Mouse (Mus musculus) neural tube, embryonic 15.5 days (tissue): Measurements from ENCODE around the gene Crip2. TPM values are rescaled to one million over a fixed set of nuclear protein-coding genes. Genes with fewer than 3 reads are reported as not detected.
A peak's percentile ranks its signal among the peaks of the same experiment; 100 is the strongest.

Experiments
- ATAC-seq: fragments of 200-750 bp; cut with Nextera tagmentation; 2 replicates; pipeline ENCODE4 v1.8.0; 2017; ENCODE audit warnings: mild to moderate bottlenecking, moderate TSS enrichment, moderate library complexity; ENCODE audit not compliant: low FRiP score
- H3K27ac ChIP-seq: fragments of 300-500 bp; sonication (generic); replicated peaks from 2 replicates; pipeline ENCODE4 v1.5.1; 2015; ENCODE audit warnings: mild to moderate bottlenecking, inconsistent platforms
- H3K27me3 ChIP-seq: fragments of 300-500 bp; sonication (generic); replicated peaks from 2 replicates; pipeline ENCODE4 v1.6.1; 2015; ENCODE audit warnings: inconsistent platforms
- H3K36me3 ChIP-seq: fragments of 300-500 bp; sonication (generic); 2 replicates; pipeline ENCODE4 v1.6.1; 2015; ENCODE audit warnings: inconsistent platforms
- H3K4me1 ChIP-seq: fragments of 300-500 bp; sonication (generic); 2 replicates; pipeline ENCODE4 v1.6.1; 2015; ENCODE audit warnings: inconsistent platforms
- H3K4me2 ChIP-seq: fragments of 300-500 bp; sonication (generic); 2 replicates; pipeline ENCODE4 v1.6.1; 2015; ENCODE audit warnings: inconsistent platforms, mild to moderate bottlenecking, moderate library complexity
- H3K4me3 ChIP-seq: fragments of 300-500 bp; sonication (generic); replicated peaks from 2 replicates; pipeline ENCODE4 v1.5.1; 2015; ENCODE audit warnings: mild to moderate bottlenecking, inconsistent platforms
- H3K9ac ChIP-seq: fragments of 300-500 bp; sonication (generic); replicated peaks from 2 replicates; pipeline ENCODE4 v1.6.1; 2015; ENCODE audit warnings: mild to moderate bottlenecking, inconsistent platforms
- H3K9me3 ChIP-seq: fragments of 300-500 bp; sonication (generic); replicated peaks from 2 replicates; pipeline ENCODE4 v1.6.1; 2016; ENCODE audit warnings: inconsistent platforms
- whole genome bisulfite sequencing: fragments of 180-500 bp; shearing (Covaris S2); methylation state at CpG from one replicate; pipeline ENCODE4 v1.1.7; 2015; ENCODE audit warnings: mixed read lengths; 5-methylcytosine and 5-hydroxymethylcytosine counted together
- polyA plus RNA-seq: library from polyadenylated mRNA; unstranded; fragments of >200 nt; fragmentation: Nextera tagmentation; extraction: Ambion mirVana; gene quantifications from 2 replicates; pipeline ENCODE4 v1.2.1, GENCODE M21; 2015

Gene Crip2
- polyA plus RNA-seq, 1 experiment from 2014 or later: 289 TPM

- no peak overlapping the region for H3K9ac ChIP-seq
- H3K4me3 ChIP-seq: no peak overlapping the region
- peaks cover 46% of the 10 kb centered on the region for H3K4me1 ChIP-seq
- H3K27me3 ChIP-seq: peaks cover 28% of the 10 kb centered on the region
- 0 out of 2 replicates have a peak, but pooled peaks cover 2% of the 10 kb centered on the region for H3K36me3 ChIP-seq
- H3K27ac ChIP-seq: no peak overlapping the region
- H3K9me3 ChIP-seq: no peaks in the 10 kb centered on the region
- H3K4me2 ChIP-seq: no peak overlapping the region
- 80% methylated on average over 4 of the region's 4 CpGs for whole genome bisulfite sequencing
- ATAC-seq: no peak
These were observed 10.6 kb downstream of the Crip2 start for GRCm38 (mm10) chr12:113150591-113150990.

DNA sequence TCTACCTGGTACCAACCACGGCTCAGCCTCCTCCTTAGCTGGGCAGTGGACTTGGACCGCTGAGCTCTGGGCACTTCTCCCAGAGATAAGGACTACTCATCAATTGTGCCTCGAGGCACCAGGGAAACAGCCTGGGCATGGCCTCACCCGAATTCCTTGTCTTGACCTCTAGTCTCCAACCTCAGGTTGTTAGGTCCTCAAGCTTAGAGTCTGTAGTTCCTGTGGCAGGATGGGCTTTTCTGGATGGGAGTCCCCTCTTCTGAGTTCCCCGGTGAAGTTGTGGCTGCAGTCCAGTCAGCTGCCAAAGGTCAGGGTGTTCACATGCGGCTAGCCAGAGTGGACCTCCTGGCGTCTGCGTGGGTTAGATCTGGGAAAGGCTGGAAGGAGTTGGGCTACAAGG is 11.0 kb downstream of the Crip2 start:
- no peaks in the 10 kb centered on the region for H3K9me3 ChIP-seq
- no peak overlapping the region for H3K4me3 ChIP-seq
- no peaks in the 10 kb centered on the region for H3K36me3 ChIP-seq
- H3K9ac ChIP-seq: no peak overlapping the region
- H3K27ac ChIP-seq: no peak overlapping the region
- 79% methylated on average over 8 of the region's 8 CpGs for WGBS
- ATAC-seq: no peak
- H3K4me1 ChIP-seq: peaks cover 48% of the 10 kb centered on the region
- peaks cover 28% of the 10 kb centered on the region for H3K27me3 ChIP-seq
- H3K4me2 ChIP-seq: no peak overlapping the region; the same call in 1 of the 2 replicates

DNA sequence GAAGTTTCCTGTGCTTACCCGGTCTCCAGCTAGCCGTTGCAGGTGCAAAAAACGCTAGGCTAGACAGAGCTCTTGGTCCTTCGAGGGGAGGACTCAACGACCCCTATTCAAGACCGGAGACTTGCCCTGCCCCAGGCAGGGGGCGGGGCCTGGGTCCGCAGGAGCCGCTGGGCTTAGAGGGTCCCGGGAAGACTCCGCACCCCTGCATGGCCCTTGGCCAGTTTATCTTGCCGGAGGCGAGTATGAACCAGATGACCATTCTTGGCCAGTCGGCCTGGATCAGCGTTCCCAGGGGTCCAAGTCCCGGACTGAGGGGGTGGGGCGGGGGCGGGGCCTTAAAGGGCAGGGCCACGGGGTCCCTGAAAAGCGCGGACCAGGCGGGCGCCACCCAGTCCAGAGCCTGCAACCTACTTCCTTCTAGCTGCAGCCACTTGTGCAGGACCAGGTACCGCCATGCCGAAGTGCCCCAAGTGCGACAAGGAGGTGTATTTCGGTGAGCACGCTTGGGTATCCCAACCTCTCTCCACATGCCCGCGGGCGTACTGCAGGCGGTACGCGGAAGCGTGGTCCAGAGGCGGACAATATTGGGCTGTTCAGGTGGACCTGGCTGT is 11.7 kb downstream of the Crip2 start:
- H3K4me2 ChIP-seq: peak overlapping the region; percentile 67
- peak overlapping the region; percentile 37 for H3K4me3 ChIP-seq
- under 1% methylated on average over 36 of the region's 36 CpGs for WGBS
- ATAC-seq: no peak
- 0 out of 2 replicates have a peak overlapping the region, but pooled peaks have one; percentile 31 for H3K9ac ChIP-seq
- H3K27ac ChIP-seq: no peak overlapping the region
- peaks cover 25% of the 10 kb centered on the region for H3K27me3 ChIP-seq
- peaks cover 44% of the 10 kb centered on the region for H3K4me1 ChIP-seq
- no peaks in the 10 kb centered on the region for H3K36me3 ChIP-seq
- H3K9me3 ChIP-seq: no peaks in the 10 kb centered on the region

GRCm38 (mm10) chr12:113152272-113152661 is 12.2 kb downstream of the Crip2 start:
- H3K9me3 ChIP-seq: no peaks in the 10 kb centered on the region
- ATAC-seq: no peak
- H3K4me1 ChIP-seq: peaks cover 47% of the 10 kb centered on the region
- H3K27ac ChIP-seq: no peak overlapping the region
- 29% methylated on average over 19 of the region's 19 CpGs for WGBS
- H3K4me3 ChIP-seq: peak overlapping the region; percentile 37
- 0 out of 2 replicates have a peak overlapping the region, but pooled peaks have one; percentile 31 for H3K9ac ChIP-seq
- H3K27me3 ChIP-seq: peaks cover 25% of the 10 kb centered on the region
- no peaks in the 10 kb centered on the region for H3K36me3 ChIP-seq
- H3K4me2 ChIP-seq: peak overlapping the region; percentile 67

GRCm38 (mm10) chr12:113152991-113153525 is 13.0 kb downstream of the Crip2 start:
- H3K4me2 ChIP-seq: no peak overlapping the region
- no peak overlapping the region for H3K4me3 ChIP-seq
- no peak for ATAC-seq
- WGBS: 76% methylated on average over 6 of the region's 6 CpGs
- no peaks in the 10 kb centered on the region for H3K9me3 ChIP-seq
- no peak overlapping the region for H3K9ac ChIP-seq
- H3K27me3 ChIP-seq: peaks cover 25% of the 10 kb centered on the region
- H3K27ac ChIP-seq: no peak overlapping the region
- H3K4me1 ChIP-seq: peaks cover 43% of the 10 kb centered on the region
- no peaks in the 10 kb centered on the region for H3K36me3 ChIP-seq

DNA sequence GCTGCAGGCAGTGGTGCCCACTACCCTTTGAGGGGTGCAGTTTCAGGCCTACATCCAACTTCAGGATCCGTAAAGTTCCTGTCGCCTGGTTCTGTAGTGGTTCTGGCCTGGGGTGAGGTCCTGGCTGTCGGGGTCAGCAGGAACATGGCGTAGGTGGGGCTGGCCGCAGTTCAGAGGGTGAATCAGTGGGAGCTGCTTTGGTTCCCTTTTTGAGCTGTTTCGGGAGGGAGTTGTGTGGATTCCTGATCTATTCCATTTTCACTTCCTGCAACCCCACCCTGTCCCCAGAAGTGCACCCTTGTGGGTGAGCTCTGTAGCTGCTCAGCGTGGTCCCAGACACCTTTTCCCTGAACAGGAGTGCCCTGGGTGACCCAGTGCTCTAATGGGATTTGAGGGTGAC is 13.9 kb downstream of the Crip2 start:
- H3K9me3 ChIP-seq: no peaks in the 10 kb centered on the region
- no peaks in the 10 kb centered on the region for H3K36me3 ChIP-seq
- H3K9ac ChIP-seq: no peak overlapping the region
- WGBS: 96% methylated on average over 7 of the region's 7 CpGs
- peaks cover 25% of the 10 kb centered on the region for H3K27me3 ChIP-seq
- H3K4me3 ChIP-seq: no peak overlapping the region
- no peak overlapping the region for H3K4me2 ChIP-seq
- H3K27ac ChIP-seq: no peak overlapping the region
- ATAC-seq: no peak
- H3K4me1 ChIP-seq: peaks cover 38% of the 10 kb centered on the region

DNA sequence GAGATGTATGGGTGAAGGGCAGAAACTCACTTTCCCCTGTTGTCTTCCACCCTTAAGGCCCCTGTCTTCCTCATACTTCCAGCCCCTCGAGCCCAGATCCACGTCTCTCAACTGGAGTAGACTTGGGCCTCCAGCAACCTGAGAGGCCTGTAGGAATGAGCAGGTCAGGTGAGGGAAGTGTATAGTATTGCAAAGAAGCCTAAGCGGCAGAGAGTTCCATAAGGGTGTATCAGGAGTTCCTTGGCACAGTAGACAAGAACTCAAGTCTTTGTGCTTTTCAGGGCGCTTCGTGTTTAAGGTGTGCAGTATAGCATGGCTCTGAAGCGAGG is 14.7 kb downstream of the Crip2 start:
- ATAC-seq: no peak
- Histone ChIP-seq H3K9ac (no peak overlapping the region; the same call in 1 of the 2 replicates), H3K4me3 (peak overlapping the region; percentile 63; the same call in 1 of the 2 replicates), H3K27ac (no peak overlapping the region), H3K9me3 (no peaks in the 10 kb centered on the region), H3K27me3 (peaks cover 25% of the 10 kb centered on the region), H3K36me3 (no peaks in the 10 kb centered on the region), H3K4me1 (peaks cover 38% of the 10 kb centered on the region), H3K4me2 (peak overlapping the region; percentile 97)
- 81% methylated on average over 6 of the region's 6 CpGs for WGBS

DNA sequence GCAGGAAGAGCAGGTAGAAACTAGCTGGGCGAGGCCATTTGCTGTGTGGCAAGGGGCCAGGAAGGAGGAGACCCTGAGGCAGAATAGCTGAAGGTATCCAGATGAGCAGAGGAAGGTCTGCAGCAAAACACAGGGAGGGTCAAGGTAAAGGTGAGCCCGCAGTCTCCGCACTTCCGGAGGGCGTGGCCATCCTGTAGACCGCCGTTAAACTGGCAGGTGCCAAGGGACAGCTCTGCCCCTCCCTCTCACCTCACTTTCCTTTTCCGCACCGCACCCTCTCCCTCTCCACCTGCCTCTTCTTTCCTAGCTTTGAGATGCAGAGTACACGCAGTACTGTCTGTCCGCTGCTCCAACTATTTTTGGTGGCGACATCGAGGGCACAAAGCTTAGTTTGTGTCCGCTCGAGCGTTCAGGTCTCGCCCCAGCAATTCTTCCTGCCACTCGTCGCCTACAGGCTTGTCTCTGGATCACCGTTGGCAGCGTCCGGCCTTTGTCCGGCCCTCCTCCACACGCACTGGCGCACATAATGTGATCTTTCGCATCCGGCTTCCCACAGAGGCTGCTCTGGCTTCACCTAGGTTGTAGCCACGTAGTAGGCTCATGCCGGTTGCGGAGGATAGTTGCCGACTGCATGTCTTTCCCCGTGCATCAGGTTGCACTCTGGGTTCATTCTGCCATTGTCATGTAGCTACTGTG is 15.2 kb downstream of the Crip2 start:
- no peaks in the 10 kb centered on the region for H3K9me3 ChIP-seq
- H3K4me1 ChIP-seq: peaks cover 38% of the 10 kb centered on the region
- H3K36me3 ChIP-seq: no peaks in the 10 kb centered on the region
- ATAC-seq: peak; percentile 14
- H3K27ac ChIP-seq: peak overlapping the region; percentile 79
- H3K4me2 ChIP-seq: peak overlapping the region; percentile 97
- peaks cover 25% of the 10 kb centered on the region for H3K27me3 ChIP-seq
- WGBS: 6% methylated on average over 31 of the region's 32 CpGs
- peak overlapping the region; percentile 63 for H3K4me3 ChIP-seq
- peak overlapping the region; percentile 53 for H3K9ac ChIP-seq

DNA sequence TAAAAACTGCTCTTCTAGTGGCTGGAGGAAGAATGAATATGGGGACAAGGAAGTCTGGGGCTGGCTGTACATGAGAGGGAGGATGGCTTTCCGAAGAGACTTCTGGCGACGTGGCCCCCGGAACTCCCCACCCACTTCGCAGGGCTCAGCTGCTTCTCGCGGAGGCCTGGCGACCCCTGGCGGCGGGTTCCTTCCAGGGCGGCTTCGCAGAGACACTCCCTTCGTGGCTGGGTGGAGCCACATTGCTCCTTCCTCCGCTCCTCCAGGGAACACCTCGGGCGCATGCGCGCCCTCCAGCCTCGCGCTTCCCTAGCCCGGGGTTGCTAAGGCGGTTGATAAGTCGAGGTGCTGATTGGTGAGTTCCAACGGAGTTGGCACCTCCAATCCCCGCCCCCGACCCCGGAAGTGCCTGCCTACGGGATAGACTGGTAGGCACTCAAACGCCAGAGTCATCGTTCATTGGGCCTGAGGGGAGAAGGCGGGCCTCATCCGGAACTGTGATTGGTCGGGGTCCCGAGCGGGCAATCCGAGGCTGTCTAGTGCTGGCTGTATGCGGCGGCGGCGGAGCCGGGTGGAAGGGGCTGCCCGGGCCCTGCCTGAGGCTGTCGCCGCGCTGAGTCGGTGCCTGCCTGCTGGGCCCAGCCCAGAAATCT is 16.0 kb downstream of the Crip2 start, which contains the start of gene Tedc1:
TSS of gene Tedc1 (plus strand) at position 535 of the 653 bp plus-strand sequence.
- peaks cover 17% of the 10 kb centered on the region for H3K27me3 ChIP-seq
- ATAC-seq: peak; percentile 97
- H3K27ac ChIP-seq: peak within 1 kb of the TSS; percentile 79
- peak within 1 kb of the TSS; percentile 97 for H3K4me2 ChIP-seq
- H3K9ac ChIP-seq: peak within 1 kb of the TSS; percentile 53
- WGBS: under 1% methylated on average over 46 of the region's 46 CpGs
- H3K9me3 ChIP-seq: no peaks in the 10 kb centered on the region
- peaks cover 36% of the 10 kb centered on the region for H3K4me1 ChIP-seq
- peak within 1 kb of the TSS; percentile 63 for H3K4me3 ChIP-seq
- no peaks in the 10 kb centered on the region for H3K36me3 ChIP-seq

DNA sequence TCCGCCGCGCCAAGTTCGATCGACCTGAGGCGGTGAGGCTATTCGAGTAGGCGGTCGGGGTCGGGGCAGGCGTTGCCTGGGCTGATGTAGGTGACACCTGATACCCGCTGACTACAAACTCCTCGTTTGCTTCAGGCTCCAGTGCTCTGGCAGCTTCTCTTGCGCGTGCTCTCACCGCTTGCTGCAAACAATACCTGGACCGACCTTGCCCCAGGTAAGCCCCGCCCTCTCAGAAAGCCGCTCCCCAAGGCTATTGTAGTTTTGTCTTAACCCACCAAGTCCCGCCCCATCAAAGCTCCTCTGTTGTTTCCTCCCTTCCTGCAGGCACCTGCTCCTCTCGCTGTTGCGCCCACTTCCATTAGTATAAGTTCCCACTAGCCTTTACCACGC is 16.5 kb downstream of the Crip2 start:
- no peaks in the 10 kb centered on the region for H3K9me3 ChIP-seq
- no peak for ATAC-seq
- H3K36me3 ChIP-seq: no peaks in the 10 kb centered on the region
- WGBS: under 1% methylated on average over 23 of the region's 23 CpGs
- peaks cover 12% of the 10 kb centered on the region for H3K27me3 ChIP-seq
- H3K4me1 ChIP-seq: peaks cover 31% of the 10 kb centered on the region
- peak overlapping the region; percentile 97 for H3K4me2 ChIP-seq
- H3K9ac ChIP-seq: peak overlapping the region; percentile 49
- H3K27ac ChIP-seq: 0 out of 2 replicates have a peak overlapping the region, but pooled peaks have one; percentile 24
- H3K4me3 ChIP-seq: peak overlapping the region; percentile 63

- Histone ChIP-seq H3K4me2 (peak overlapping the region; percentile 97), H3K27ac (no peak overlapping the region), H3K4me3 (peak overlapping the region; percentile 63), H3K27me3 (peaks cover 9% of the 10 kb centered on the region), H3K9me3 (no peaks in the 10 kb centered on the region), H3K36me3 (no peaks in the 10 kb centered on the region), H3K9ac (peak overlapping the region; percentile 49), H3K4me1 (peaks cover 26% of the 10 kb centered on the region)
- 28% methylated on average over 8 of the region's 8 CpGs for WGBS
- ATAC-seq: no peak
These were observed 17.0 kb downstream of the Crip2 start for GRCm38 (mm10) chr12:113157002-113157401.
